18 mouse cellular contexts compared by ENCODE assay signal in genomic region chr13:92757972-92758585, GRCm38 (mm10). TPM values are rescaled to one million over a fixed set of nuclear protein-coding genes. Genes with fewer than 3 reads are reported as not detected.
DNase-seq lines count a peak whose midpoint lies in the region; ATAC-seq and TF ChIP-seq lines count a peak whose summit lies in the region.
"Had no signal": no experiment of that assay in that cellular context is flagged by ENCODE, and none has a peak within 500 bp of the region (broad histone marks: within the 10 kb centered on the region; RNA-seq: fewer than 3 reads in every experiment).

No protein-coding gene starts in this region.

- H3K9ac ChIP-seq in heart, embryonic 11.5 days (ENCODE audit: low read depth, low read length): no peak overlapping the region
- no peak overlapping the region for H3K9ac ChIP-seq in heart, postnatal 0 days (replicated peaks; ENCODE audit: low read depth, low read length)
- H3K9ac ChIP-seq: forebrain, embryonic 13.5 days; forebrain, postnatal 0 days; hindbrain, embryonic 15.5 days had no signal

- no peaks in the 10 kb centered on the region; the same call in none of the 2 replicates for H3K27me3 ChIP-seq in heart, embryonic 11.5 days (ENCODE audit: control insufficient read depth, insufficient read depth, low read length)
- no peaks in the 10 kb centered on the region for H3K27me3 ChIP-seq in heart, postnatal 0 days (ENCODE audit: control insufficient read depth, insufficient read depth, low read length)
- H3K27me3 ChIP-seq: forebrain, embryonic 13.5 days; hindbrain, embryonic 15.5 days had no signal

- no peak for DNase-seq in heart, postnatal 10 days
- peak; percentile 28 for DNase-seq in kidney, postnatal 10 days
- no peak for DNase-seq in kidney, adult 18-20 months
- DNase-seq in heart, postnatal 0 days (ENCODE audit: low spot score): no peak
- no peak for DNase-seq in embryo, embryonic 9.5 days (ENCODE audit: extremely low spot score)
- DNase-seq: adrenal gland, adult 2 months; adrenal gland, postnatal 25 days; cerebellum, adult 18-20 months; cerebellum, adult 9-11 months; cerebellum, postnatal 36 days; forebrain, postnatal 0 days; gastrocnemius, postnatal 14 days; kidney, adult 8-10 months had no signal

- no peak for TF ChIP-seq EP300 in heart, postnatal 0 days (IDR thresholded peaks at IDR 0.05; ENCODE audit: low read depth)

- H3K9me3 ChIP-seq in heart, embryonic 11.5 days (replicated peaks; ENCODE audit: control insufficient read depth, low read length): no peaks in the 10 kb centered on the region
- no peaks in the 10 kb centered on the region for H3K9me3 ChIP-seq in heart, postnatal 0 days (replicated peaks; ENCODE audit: control insufficient read depth, low read length)
- H3K9me3 ChIP-seq: embryonic facial prominence, embryonic 10.5 days; forebrain, embryonic 13.5 days; hindbrain, embryonic 15.5 days had no signal

- H3K27ac ChIP-seq in heart, embryonic 11.5 days (ENCODE audit: low read depth, low read length): peak overlapping the region; percentile 68
- 0 out of 2 replicates have a peak overlapping the region, but pooled peaks have one; percentile 13 for H3K27ac ChIP-seq in heart, postnatal 0 days (ENCODE audit: low read depth)
- H3K27ac ChIP-seq: embryonic facial prominence, embryonic 10.5 days; forebrain, embryonic 13.5 days; hindbrain, embryonic 15.5 days had no signal

- H3K4me2 ChIP-seq in heart, embryonic 11.5 days: peak overlapping the region; percentile 40
- H3K4me2 ChIP-seq in heart, postnatal 0 days (ENCODE audit: low read depth, low read length): 0 out of 2 replicates have a peak overlapping the region, but pooled peaks have one; percentile 10
- H3K4me2 ChIP-seq: forebrain, embryonic 13.5 days; hindbrain, embryonic 15.5 days had no signal

- H3K36me3 ChIP-seq in heart, embryonic 11.5 days (ENCODE audit: control insufficient read depth, insufficient read depth, low read length): no peaks in the 10 kb centered on the region
- H3K36me3 ChIP-seq in heart, postnatal 0 days (replicated peaks; ENCODE audit: control insufficient read depth, insufficient read depth, low read length): no peaks in the 10 kb centered on the region
- H3K36me3 ChIP-seq: embryonic facial prominence, embryonic 10.5 days; hindbrain, embryonic 15.5 days had no signal

- intact Hi-C loops in heart, postnatal 10 days (cut with DNase I): no loop called here

- H3K4me1 ChIP-seq in heart, embryonic 11.5 days (ENCODE audit: control insufficient read depth, insufficient read depth, low read length): peaks cover 21% of the 10 kb centered on the region
- H3K4me1 ChIP-seq in heart, postnatal 0 days (ENCODE audit: control insufficient read depth, insufficient read depth): peaks cover 17% of the 10 kb centered on the region
- H3K4me1 ChIP-seq: embryonic facial prominence, embryonic 10.5 days; forebrain, embryonic 13.5 days; hindbrain, embryonic 15.5 days had no signal

- WGBS in heart, embryonic 11.5 days (ENCODE audit: insufficient replicate concordance): 24% methylated on average over 12 of the region's 12 CpGs
- WGBS in heart, postnatal 0 days: 17% methylated on average over 12 of the region's 12 CpGs

- 0 out of 2 replicates have a peak, but pooled peaks have one; percentile 14 for TF ChIP-seq CTCF in heart, postnatal 0 days (IDR thresholded peaks at IDR 0.05; ENCODE audit: low read depth)

- H3K4me3 ChIP-seq in heart, embryonic 11.5 days (ENCODE audit: low read depth, low read length): no peak overlapping the region
- no peak overlapping the region for H3K4me3 ChIP-seq in heart, postnatal 0 days (ENCODE audit: low read depth, low read length)
- H3K4me3 ChIP-seq: embryonic facial prominence, embryonic 10.5 days; forebrain, embryonic 13.5 days; hindbrain, embryonic 15.5 days had no signal

- peak; percentile 56; the same call in 1 of the 2 replicates for ATAC-seq in heart, embryonic 11.5 days (replicated peaks; ENCODE audit: insufficient number of reproducible peaks, low FRiP score, low TSS enrichment)
- ATAC-seq in heart, postnatal 0 days (ENCODE audit: insufficient read depth, low read depth): peak; percentile 45; the same call in 1 of the 2 replicates
- ATAC-seq: forebrain, embryonic 13.5 days; forebrain, postnatal 0 days; intestine, embryonic 16.5 days had no signal

RNA-seq across cellular contexts. Expression of gene Thbs4, which starts 36.5 kb away (rescaled TPM):
- 39.4 and 52.7 TPM in 2 replicates for polyA plus RNA-seq in heart, embryonic 11.5 days (2014; fragmentation: Nextera tagmentation; extraction: Ambion mirVana)
- total RNA-seq in heart, postnatal 10 days (2021): 10 to 100 TPM in 1 of 2 experiments, 1 to 10 TPM in 1; 8.9 to 12.4 TPM
- 15.3 and 26.6 TPM in 2 replicates for total RNA-seq in heart, postnatal 0 days (2014; rRNA removed; ENCODE audit: low replicate concordance)
- 11.7 and 13.4 TPM in 2 replicates for polyA plus RNA-seq in heart, postnatal 0 days (2015; fragmentation: Nextera tagmentation; extraction: Ambion mirVana)
